Mouse (Mus musculus): Measurements from ENCODE around the gene Tma16. TPM values are rescaled to one million over a fixed set of nuclear protein-coding genes. Genes with fewer than 3 reads are reported as not detected.

Tma16 gene
- total and polyA plus RNA-seq, 2 experiments: 1.5 to 2.9 TPM

- Histone ChIP-seq H3K4me3 (ENCODE audit: insufficient read depth, low read depth, low read length) (no peak overlapping the region), H3K4me1 (ENCODE audit: control insufficient read depth, insufficient read depth, low read length) (no peaks in the 10 kb centered on the region), H3K9ac (ENCODE audit: low read depth, low read length) (no peak overlapping the region), H3K79me2 (ENCODE audit: control insufficient read depth, insufficient read depth, low read length) (no peaks in the 10 kb centered on the region), H3K36me3 (ENCODE audit: control insufficient read depth, insufficient read depth, low read length) (no peaks in the 10 kb centered on the region), H3K27me3 (ENCODE audit: control insufficient read depth, insufficient read depth, low read length) (no peaks in the 10 kb centered on the region), H3K27ac (replicated peaks; ENCODE audit: insufficient read depth, low read depth, low read length) (no peak overlapping the region)
- DNase-seq (ENCODE audit: extremely low read depth, low read depth, low spot score): no peak
- peak; percentile 88 for TF ChIP-seq CTCF (IDR thresholded peaks at IDR 0.05; ENCODE audit: low read depth, low read length)
- TF ChIP-seq POLR2A (IDR thresholded peaks at IDR 0.05; ENCODE audit: extremely low read depth, insufficient read depth, low read length): no peak
- 6% methylated on average over 8 of the region's 8 CpGs for WGBS
These were observed 9.4 kb upstream of the Tma16 start for GRCm38 (mm10) chr8:66495726-66496125.

- H3K9ac ChIP-seq (ENCODE audit: low read depth, low read length): no peak overlapping the region
- 34% methylated on average over 2 of the region's 2 CpGs for WGBS
- no peaks in the 10 kb centered on the region for H3K79me2 ChIP-seq (ENCODE audit: control insufficient read depth, insufficient read depth, low read length)
- no peak overlapping the region for H3K27ac ChIP-seq (replicated peaks; ENCODE audit: insufficient read depth, low read depth, low read length)
- TF ChIP-seq CTCF (IDR thresholded peaks at IDR 0.05; ENCODE audit: low read depth, low read length): no peak
- TF ChIP-seq POLR2A (IDR thresholded peaks at IDR 0.05; ENCODE audit: extremely low read depth, insufficient read depth, low read length): no peak
- no peaks in the 10 kb centered on the region for H3K27me3 ChIP-seq (ENCODE audit: control insufficient read depth, insufficient read depth, low read length)
- no peaks in the 10 kb centered on the region for H3K4me1 ChIP-seq (ENCODE audit: control insufficient read depth, insufficient read depth, low read length)
- DNase-seq (ENCODE audit: extremely low read depth, low read depth, low spot score): no peak
- H3K36me3 ChIP-seq (ENCODE audit: control insufficient read depth, insufficient read depth, low read length): no peaks in the 10 kb centered on the region
- no peak overlapping the region for H3K4me3 ChIP-seq (ENCODE audit: insufficient read depth, low read depth, low read length)
These were observed 8.2 kb upstream of the Tma16 start for GRCm38 (mm10) chr8:66494496-66494895.

- Histone ChIP-seq H3K27me3 (ENCODE audit: control insufficient read depth, insufficient read depth, low read length) (no peaks in the 10 kb centered on the region), H3K9ac (ENCODE audit: low read depth, low read length) (no peak overlapping the region), H3K79me2 (ENCODE audit: control insufficient read depth, insufficient read depth, low read length) (no peaks in the 10 kb centered on the region), H3K36me3 (ENCODE audit: control insufficient read depth, insufficient read depth, low read length) (no peaks in the 10 kb centered on the region), H3K4me1 (ENCODE audit: control insufficient read depth, insufficient read depth, low read length) (no peaks in the 10 kb centered on the region), H3K27ac (replicated peaks; ENCODE audit: insufficient read depth, low read depth, low read length) (no peak overlapping the region), H3K4me3 (ENCODE audit: insufficient read depth, low read depth, low read length) (no peak overlapping the region)
- 70% methylated on average over 4 of the region's 4 CpGs for WGBS
- TF ChIP-seq POLR2A (IDR thresholded peaks at IDR 0.05; ENCODE audit: extremely low read depth, insufficient read depth, low read length) (no peak), CTCF (IDR thresholded peaks at IDR 0.05; ENCODE audit: low read depth, low read length) (no peak)
- peak; percentile 15 for DNase-seq (ENCODE audit: extremely low read depth, low read depth, low spot score)
These were observed 4.3 kb upstream of the Tma16 start for GRCm38 (mm10) chr8:66490624-66491023.

GRCm38 (mm10) chr8:66488556-66488955 lies 2.2 kb upstream of the Tma16 start:
- Histone ChIP-seq H3K27ac (replicated peaks; ENCODE audit: insufficient read depth, low read depth, low read length) (no peak overlapping the region), H3K36me3 (ENCODE audit: control insufficient read depth, insufficient read depth, low read length) (peaks cover 1% of the 10 kb centered on the region; the same call in 1 of the 2 replicates), H3K9ac (ENCODE audit: low read depth, low read length) (no peak overlapping the region), H3K79me2 (ENCODE audit: control insufficient read depth, insufficient read depth, low read length) (no peaks in the 10 kb centered on the region), H3K27me3 (ENCODE audit: control insufficient read depth, insufficient read depth, low read length) (no peaks in the 10 kb centered on the region), H3K4me3 (ENCODE audit: insufficient read depth, low read depth, low read length) (no peak overlapping the region), H3K4me1 (ENCODE audit: control insufficient read depth, insufficient read depth, low read length) (no peaks in the 10 kb centered on the region)
- TF ChIP-seq POLR2A (IDR thresholded peaks at IDR 0.05; ENCODE audit: extremely low read depth, insufficient read depth, low read length) (no peak), CTCF (IDR thresholded peaks at IDR 0.05; ENCODE audit: low read depth, low read length) (no peak)
- 60% methylated on average over 3 of the region's 3 CpGs for WGBS
- DNase-seq (ENCODE audit: extremely low read depth, low read depth, low spot score): no peak

- H3K27ac ChIP-seq (replicated peaks; ENCODE audit: insufficient read depth, low read depth, low read length): no peak overlapping the region
- WGBS: 95% methylated on average over 3 of the region's 3 CpGs
- TF ChIP-seq CTCF (IDR thresholded peaks at IDR 0.05; ENCODE audit: low read depth, low read length) (no peak), POLR2A (IDR thresholded peaks at IDR 0.05; ENCODE audit: extremely low read depth, insufficient read depth, low read length) (no peak)
- H3K4me3 ChIP-seq (ENCODE audit: insufficient read depth, low read depth, low read length): no peak overlapping the region
- no peak for DNase-seq (ENCODE audit: extremely low read depth, low read depth, low spot score)
- H3K36me3 ChIP-seq (ENCODE audit: control insufficient read depth, insufficient read depth, low read length): peaks cover 44% of the 10 kb centered on the region
- H3K4me1 ChIP-seq (ENCODE audit: control insufficient read depth, insufficient read depth, low read length): no peaks in the 10 kb centered on the region
- H3K79me2 ChIP-seq (ENCODE audit: control insufficient read depth, insufficient read depth, low read length): no peaks in the 10 kb centered on the region
- H3K27me3 ChIP-seq (ENCODE audit: control insufficient read depth, insufficient read depth, low read length): no peaks in the 10 kb centered on the region
- no peak overlapping the region for H3K9ac ChIP-seq (ENCODE audit: low read depth, low read length)
These were observed 9.4 kb downstream of the Tma16 start for GRCm38 (mm10) chr8:66476880-66477279.

- H3K4me3 ChIP-seq (ENCODE audit: insufficient read depth, low read depth, low read length): no peak overlapping the region
- no peaks in the 10 kb centered on the region for H3K79me2 ChIP-seq (ENCODE audit: control insufficient read depth, insufficient read depth, low read length)
- TF ChIP-seq POLR2A (IDR thresholded peaks at IDR 0.05; ENCODE audit: extremely low read depth, insufficient read depth, low read length) (no peak), CTCF (IDR thresholded peaks at IDR 0.05; ENCODE audit: low read depth, low read length) (no peak)
- no peak overlapping the region for H3K27ac ChIP-seq (replicated peaks; ENCODE audit: insufficient read depth, low read depth, low read length)
- 60% methylated on average over 3 of the region's 3 CpGs for WGBS
- DNase-seq (ENCODE audit: extremely low read depth, low read depth, low spot score): no peak
- H3K36me3 ChIP-seq (ENCODE audit: control insufficient read depth, insufficient read depth, low read length): no peaks in the 10 kb centered on the region
- no peaks in the 10 kb centered on the region for H3K4me1 ChIP-seq (ENCODE audit: control insufficient read depth, insufficient read depth, low read length)
- H3K9ac ChIP-seq (ENCODE audit: low read depth, low read length): no peak overlapping the region
- H3K27me3 ChIP-seq (ENCODE audit: control insufficient read depth, insufficient read depth, low read length): no peaks in the 10 kb centered on the region
These were observed 16.5 kb downstream of the Tma16 start for GRCm38 (mm10) chr8:66469821-66470220.

All from liver, adult 2 months (tissue).